Mouse (Mus musculus) bone marrow macrophage, adult 2 months (primary cell): ENCODE measurements at regions not wholly inside any gene's neighbourhood (a gene's known extent, or its start where the extent isn't known, plus 50 kb on each side); places are given as distances from the start of the nearest gene placed in this dataset.

Experiments
- H3K27ac ChIP-seq: 2 replicates; pipeline ENCODE4 v1.5.1; 2012; ENCODE audit warnings: low read depth, low read length; ENCODE audit not compliant: insufficient read depth
- H3K4me1 ChIP-seq: 2 replicates; pipeline ENCODE4 v1.6.1; 2012; ENCODE audit warnings: low read length; ENCODE audit not compliant: control insufficient read depth, insufficient read depth
- H3K4me3 ChIP-seq: 2 replicates; pipeline ENCODE4 v1.5.1; 2012; ENCODE audit warnings: mild to moderate bottlenecking, low read length, moderate library complexity; ENCODE audit not compliant: insufficient read depth
- CTCF ChIP-seq: IDR thresholded peaks from 2 replicates; pipeline ENCODE4 v1.5.1; 2012; ENCODE audit warnings: low read depth, mild to moderate bottlenecking, low read length, moderate library complexity
- POLR2A ChIP-seq: IDR thresholded peaks from 2 replicates; pipeline ENCODE4 v1.6.1; 2012; ENCODE audit warnings: mild to moderate bottlenecking, low read depth, low read length, borderline replicate concordance

DNA sequence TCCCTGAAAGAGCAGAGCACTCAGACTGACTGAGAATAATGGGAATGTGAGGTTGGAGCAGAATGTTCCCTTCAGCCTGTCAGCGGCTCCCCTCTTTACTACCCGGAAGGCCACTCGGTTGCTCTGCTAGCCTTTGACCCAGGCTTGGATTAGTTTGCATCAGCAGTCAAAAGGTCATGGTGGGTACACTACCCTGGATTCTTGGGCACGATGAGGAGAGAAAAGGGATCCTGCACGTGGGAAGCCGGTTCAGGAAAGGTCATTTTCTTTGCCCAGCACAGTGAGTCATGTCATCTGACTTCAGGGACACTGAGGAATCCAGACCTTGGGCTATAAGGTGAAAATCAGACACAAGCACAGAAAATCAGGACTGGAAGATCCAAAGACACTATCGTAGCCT, 443.3 kb downstream of the Rps24 start:
- no peak overlapping the region for H3K4me3 ChIP-seq
- H3K4me1 ChIP-seq: no peaks in the 10 kb centered on the region
- TF ChIP-seq POLR2A: no peak
- TF ChIP-seq CTCF: no peak
- no peak overlapping the region for H3K27ac ChIP-seq

DNA sequence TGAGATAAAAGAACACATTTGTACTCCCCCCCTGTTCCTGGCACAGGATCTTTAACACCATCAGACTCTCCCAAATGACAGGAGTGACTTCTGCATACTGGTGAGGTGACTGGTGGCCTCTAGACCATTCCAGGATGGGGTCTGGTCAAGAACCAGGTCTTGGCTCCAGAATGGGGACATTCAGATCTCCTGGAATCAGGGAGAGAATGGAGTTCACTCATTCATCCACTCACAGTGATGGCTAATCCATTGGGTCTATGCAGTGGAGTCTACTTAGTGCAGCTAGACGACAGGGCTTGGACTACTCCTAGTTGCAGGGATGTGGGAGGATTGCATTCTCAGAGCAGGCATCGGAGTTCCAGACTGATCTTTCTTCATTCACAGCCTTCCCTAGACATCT, 451.0 kb downstream of the Rps24 start:
- Histone ChIP-seq H3K4me1 (no peaks in the 10 kb centered on the region), H3K4me3 (no peak overlapping the region), H3K27ac (no peak overlapping the region)
- no peak for TF ChIP-seq POLR2A
- TF ChIP-seq CTCF: no peak

GRCm38 (mm10) chr14:24939068-24939467, 452.1 kb downstream of the Rps24 start:
- no peak overlapping the region for H3K27ac ChIP-seq
- no peak overlapping the region for H3K4me3 ChIP-seq
- TF ChIP-seq POLR2A (no peak), CTCF (no peak)

DNA sequence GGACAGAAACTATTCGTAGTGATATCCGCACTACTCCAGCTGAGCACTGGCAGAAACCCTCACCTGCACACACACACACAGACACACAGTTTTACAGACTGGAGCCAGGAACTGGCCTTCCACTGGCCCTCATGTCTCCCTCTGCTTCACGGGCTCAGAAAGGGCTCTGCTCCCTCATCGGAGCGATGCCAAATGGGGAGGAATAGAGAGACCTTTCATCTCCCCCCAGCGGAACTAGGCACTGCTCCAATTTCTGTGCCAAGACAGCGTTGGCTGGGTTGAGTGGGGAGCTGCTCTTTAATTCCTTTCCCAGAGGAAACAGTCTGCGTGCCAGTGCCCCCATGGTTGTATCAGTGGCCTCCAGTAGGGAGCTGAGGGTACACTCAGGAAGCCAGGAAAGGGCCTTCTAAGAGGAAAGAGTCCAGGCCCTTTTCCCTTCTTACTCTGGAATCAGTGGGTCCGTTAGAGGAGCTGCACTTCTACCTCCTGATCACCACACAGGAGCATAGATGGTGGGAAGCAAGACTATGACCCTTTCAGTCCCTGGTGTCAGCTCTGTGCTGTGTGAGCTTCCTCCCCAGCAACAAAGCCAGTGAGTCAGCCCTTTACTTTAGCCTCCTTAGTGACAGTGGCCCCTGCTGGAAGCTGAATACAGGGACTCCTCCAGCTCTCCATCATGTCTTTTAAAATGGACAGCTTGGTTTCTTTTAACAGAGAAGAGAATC, 452.7 kb downstream of the Rps24 start:
- TF ChIP-seq CTCF (no peak), POLR2A (no peak)
- Histone ChIP-seq H3K27ac (no peak overlapping the region), H3K4me1 (no peaks in the 10 kb centered on the region), H3K4me3 (no peak overlapping the region)

More at GRCm38 (mm10) chr14:24939068-24939467, 452.1 kb downstream of the Rps24 start:
- no peaks in the 10 kb centered on the region for H3K4me1 ChIP-seq

DNA sequence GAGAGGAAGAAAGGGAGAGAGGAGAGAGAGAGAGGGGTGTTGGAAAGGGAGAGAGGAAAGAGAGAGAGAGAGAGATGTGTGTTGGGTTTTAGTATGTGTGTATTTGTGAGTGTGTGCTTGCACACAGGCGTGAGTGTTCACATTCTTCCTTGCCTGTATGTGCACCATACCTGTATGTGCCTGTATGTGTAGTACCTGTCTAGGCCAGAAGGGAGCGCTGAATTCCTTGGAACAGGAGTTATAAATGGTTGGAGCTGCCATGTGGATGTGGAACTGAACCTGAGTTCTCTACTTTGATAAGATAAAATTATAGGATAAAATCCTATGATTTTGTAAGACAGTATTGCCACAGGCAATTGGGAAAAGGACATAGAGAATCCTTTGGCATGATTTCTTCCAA, 458.8 kb downstream of the Rps24 start:
- H3K4me3 ChIP-seq: no peak overlapping the region
- no peaks in the 10 kb centered on the region for H3K4me1 ChIP-seq
- no peak overlapping the region for H3K27ac ChIP-seq
- TF ChIP-seq POLR2A (no peak), CTCF (no peak)

GRCm38 (mm10) chr14:24947084-24947483, 460.2 kb downstream of the Rps24 start:
- H3K4me3 ChIP-seq: no peak overlapping the region
- H3K27ac ChIP-seq: no peak overlapping the region
- no peaks in the 10 kb centered on the region for H3K4me1 ChIP-seq
- TF ChIP-seq POLR2A: no peak
- no peak for TF ChIP-seq CTCF

DNA sequence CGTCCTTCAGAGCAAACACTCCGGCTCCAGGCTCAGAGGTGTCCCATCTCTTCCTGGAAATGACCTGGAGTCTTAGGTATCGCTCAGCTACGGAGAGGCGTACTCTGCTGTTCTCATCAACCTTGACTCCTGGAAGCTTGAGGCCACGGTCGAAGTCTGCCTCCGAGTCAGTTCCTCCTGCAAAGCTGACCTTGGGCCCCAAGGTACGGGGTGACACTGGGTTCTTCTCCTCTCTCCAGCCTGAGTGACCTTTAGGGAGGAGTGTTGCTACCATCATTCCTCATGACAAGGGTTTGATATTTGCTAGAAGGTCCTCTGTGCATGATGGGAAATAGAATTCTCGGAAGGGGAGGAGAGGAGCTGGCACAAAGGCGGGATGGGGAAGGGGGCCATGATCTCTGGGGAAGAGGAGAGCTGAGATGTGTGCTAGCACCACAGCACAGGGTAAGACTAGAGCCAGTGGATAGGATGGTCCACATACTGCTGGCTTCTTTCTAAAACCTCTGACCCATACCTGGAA, 469.0 kb downstream of the Rps24 start:
- Histone ChIP-seq H3K4me3 (no peak overlapping the region), H3K27ac (no peak overlapping the region), H3K4me1 (no peaks in the 10 kb centered on the region)
- no peak for TF ChIP-seq POLR2A

DNA sequence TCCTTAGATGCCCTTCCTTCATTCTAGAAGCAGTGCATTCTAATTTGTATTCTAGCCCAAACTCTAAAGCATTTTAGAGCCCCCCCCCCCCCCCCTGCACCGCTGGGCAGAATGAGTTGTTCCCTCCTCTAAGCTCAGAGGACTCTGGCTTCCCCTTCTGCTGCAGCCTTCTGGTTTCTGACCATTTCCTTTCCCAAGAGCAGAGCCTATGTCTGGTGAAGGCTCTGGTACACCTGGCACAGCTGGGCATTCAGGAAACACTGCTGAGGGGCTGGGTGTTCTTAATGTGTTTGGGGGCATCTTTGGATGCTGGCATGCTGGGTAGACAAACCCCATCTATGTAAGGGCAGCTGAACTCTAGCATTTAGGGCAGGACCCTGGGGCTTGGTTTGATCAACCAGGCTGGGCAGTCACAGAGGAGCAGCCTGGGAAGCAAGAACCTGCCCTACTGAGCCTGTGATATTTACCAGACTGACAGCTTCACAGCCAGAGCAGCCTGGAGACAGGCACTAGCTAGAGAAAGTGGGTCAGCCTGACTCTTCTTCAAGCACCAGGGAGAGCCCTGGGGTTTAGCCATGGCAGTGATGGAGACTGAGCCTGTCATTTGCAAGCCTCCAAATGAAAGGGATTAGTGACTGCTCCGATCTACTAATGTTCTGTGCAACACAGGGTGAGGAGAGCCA, 469.7 kb downstream of the Rps24 start:
- TF ChIP-seq POLR2A: no peak
- no peak for TF ChIP-seq CTCF
- Histone ChIP-seq H3K4me3 (no peak overlapping the region), H3K4me1 (no peaks in the 10 kb centered on the region), H3K27ac (no peak overlapping the region)

- no peaks in the 10 kb centered on the region for H3K4me1 ChIP-seq
- H3K4me3 ChIP-seq: no peak overlapping the region
- TF ChIP-seq CTCF: no peak
- TF ChIP-seq POLR2A: no peak
These were observed 470.5 kb downstream of the Rps24 start for GRCm38 (mm10) chr14:24957392-24957791.

GRCm38 (mm10) chr14:24958821-24959220, 471.9 kb downstream of the Rps24 start:
- no peaks in the 10 kb centered on the region for H3K4me1 ChIP-seq
- TF ChIP-seq CTCF: no peak
- TF ChIP-seq POLR2A: no peak
- H3K27ac ChIP-seq: no peak overlapping the region
- no peak overlapping the region for H3K4me3 ChIP-seq

More at GRCm38 (mm10) chr14:24957392-24957791, 470.5 kb downstream of the Rps24 start:
- no peak overlapping the region for H3K27ac ChIP-seq
